Mouse (Mus musculus) forelimb bud, embryonic 11.5 days (tissue): ENCODE measurements around the gene Kcnk6.
A peak's percentile ranks its signal among the peaks of the same experiment; 100 is the strongest.

ENCODE experiments used
- DNase-seq: peaks from one replicate; pipeline ENCODE4 v3.0.0-alpha.2; 2012; ENCODE audit warnings: low read depth, low spot score

Gene Kcnk6

DNA sequence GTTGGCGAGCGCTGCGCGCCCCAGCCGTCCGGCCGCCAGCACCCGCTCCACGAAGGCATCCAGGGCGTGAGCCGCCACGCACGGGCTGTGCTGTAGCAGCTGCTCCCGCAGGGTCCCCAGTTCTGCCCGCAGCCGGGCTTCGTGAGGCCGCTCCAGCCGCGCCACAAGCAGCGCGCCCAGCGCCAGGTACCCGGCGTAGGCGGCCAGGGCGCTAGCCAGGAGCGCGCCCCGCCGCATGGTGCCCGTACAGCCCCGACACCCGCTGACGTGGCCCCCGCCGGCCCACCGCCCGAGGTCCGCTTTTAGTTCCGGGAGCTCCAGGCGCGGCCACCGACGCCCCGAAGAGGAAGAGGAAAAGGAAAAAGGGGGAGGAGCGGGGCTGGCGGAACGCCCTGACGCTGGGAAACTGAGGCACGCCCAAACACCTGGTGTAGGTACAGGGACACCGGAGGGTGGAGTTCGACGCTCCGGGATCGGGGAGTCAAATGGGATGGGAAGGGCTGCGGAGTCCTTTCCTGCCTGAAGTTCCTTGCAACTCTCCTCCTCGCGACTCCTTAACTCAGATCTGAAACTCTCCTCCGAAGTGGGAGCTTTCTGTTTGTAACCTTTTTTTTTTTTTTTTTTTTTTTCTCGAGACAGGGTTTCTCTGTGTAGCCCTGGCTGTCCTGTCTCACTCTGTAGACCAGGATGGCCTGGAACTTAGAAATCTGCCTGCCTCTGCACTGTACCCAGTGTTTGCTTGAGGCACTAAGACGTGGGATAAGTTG is at the start of gene Kcnk6:
TSS of gene Kcnk6 (minus strand) at position 269 of the 767 bp plus-strand sequence.
- no peak for DNase-seq

DNA sequence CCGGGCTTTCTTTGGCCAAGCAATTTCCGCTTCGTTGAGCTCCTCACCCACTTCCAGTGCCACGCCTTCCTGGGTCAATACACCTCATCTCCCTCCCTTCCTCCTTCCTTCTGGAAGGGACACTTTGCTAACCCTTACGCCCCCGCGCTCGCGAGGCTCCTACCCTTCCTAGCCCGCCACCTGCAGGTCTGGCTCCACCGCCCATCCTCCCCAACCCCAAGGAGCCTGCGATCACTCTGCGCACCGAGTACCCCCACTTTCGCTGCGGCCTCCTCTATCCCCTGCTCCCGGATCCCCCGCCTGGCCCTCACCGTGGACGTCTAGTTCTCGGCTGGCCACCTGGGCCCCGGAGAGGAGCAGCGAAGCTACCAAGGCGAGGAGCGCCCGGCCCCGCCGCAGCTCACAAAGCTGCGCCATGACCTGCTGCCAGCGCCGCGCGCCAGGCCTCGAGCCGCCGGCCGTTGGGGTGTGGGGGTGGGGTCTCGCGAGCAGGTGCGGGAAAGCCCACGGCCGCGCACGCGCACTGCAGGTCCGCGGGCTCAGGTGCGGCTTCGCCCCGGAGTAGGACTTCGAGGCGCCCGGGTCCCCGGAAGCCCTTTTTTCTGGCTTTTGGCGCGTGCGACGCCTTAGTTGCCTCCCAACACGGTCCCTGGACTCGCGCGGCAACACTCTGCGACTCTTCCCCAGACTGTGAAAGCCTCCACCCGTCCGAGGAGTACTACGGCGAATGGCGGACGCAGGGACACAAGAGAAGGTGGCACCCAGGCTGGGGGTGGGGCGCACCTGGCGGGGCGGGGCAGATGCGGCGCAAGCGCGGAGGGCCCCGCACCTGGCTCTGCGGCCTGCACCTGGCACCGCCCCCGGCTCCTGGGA is 49.1 kb upstream of the Kcnk6 start, which contains the start of gene Spint2:
TSS of gene Spint2 (minus strand) at position 712 of the 873 bp plus-strand sequence.
- DNase-seq = no peak

GRCm38 (mm10) chr7:29280801-29281200 is 48.5 kb upstream of the Kcnk6 start:
- no peak for DNase-seq

DNA sequence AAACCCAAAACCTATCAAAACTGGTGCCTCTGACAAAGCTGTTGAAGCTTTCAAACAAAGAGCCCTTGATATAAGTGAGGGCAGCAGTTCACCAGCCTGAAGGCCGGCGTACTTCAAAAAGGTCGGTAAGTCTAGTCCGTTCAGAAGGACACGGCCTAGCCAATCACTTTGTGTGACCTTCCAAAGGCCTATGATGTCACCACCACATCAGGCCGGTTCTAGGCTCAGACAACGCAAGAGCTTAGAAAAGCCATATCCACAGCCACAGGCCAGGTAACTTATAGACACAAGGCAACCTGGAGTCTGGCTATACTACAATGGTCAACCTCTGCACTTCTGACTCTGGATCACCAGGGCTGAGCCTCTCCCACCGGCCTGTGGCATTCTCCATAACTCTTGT is 47.6 kb upstream of the Kcnk6 start:
- no peak for DNase-seq

- no peak for DNase-seq
Measured at GRCm38 (mm10) chr7:29279261-29279660, 46.9 kb upstream of the Kcnk6 start.

- DNase-seq = no peak
Measured at GRCm38 (mm10) chr7:29277510-29277909, 45.2 kb upstream of the Kcnk6 start.

- no peak for DNase-seq
Measured at GRCm38 (mm10) chr7:29276715-29277114, 44.4 kb upstream of the Kcnk6 start.

GRCm38 (mm10) chr7:29271687-29272465 is 39.6 kb upstream of the Kcnk6 start:
- no peak for DNase-seq

DNA sequence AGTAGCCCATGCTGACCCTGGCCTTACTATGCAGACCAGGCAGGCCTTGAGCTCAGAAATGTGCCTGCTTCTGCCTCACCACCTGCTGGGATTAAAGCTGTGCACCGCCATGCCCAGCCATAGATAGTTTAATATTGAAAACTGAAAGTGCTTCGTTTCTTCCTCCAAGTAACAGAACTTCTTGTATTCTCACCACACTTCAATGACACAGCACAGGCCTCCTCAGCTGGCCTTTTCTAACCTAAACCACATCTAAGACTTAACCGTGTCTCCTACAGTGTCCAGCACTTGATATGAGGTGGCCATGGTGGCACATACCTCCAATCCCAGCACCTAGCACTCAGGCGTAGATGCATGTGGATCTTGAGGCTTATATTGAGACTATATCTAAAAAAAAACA is 38.1 kb upstream of the Kcnk6 start:
- no peak for DNase-seq

- no peak for DNase-seq
Measured at GRCm38 (mm10) chr7:29266931-29267330, 34.6 kb upstream of the Kcnk6 start.

GRCm38 (mm10) chr7:29265636-29266035 is 33.3 kb upstream of the Kcnk6 start:
- DNase-seq = no peak

- no peak for DNase-seq
Measured at GRCm38 (mm10) chr7:29263831-29264230, 31.5 kb upstream of the Kcnk6 start.

GRCm38 (mm10) chr7:29262151-29262550 is 29.8 kb upstream of the Kcnk6 start:
- no peak for DNase-seq

DNA sequence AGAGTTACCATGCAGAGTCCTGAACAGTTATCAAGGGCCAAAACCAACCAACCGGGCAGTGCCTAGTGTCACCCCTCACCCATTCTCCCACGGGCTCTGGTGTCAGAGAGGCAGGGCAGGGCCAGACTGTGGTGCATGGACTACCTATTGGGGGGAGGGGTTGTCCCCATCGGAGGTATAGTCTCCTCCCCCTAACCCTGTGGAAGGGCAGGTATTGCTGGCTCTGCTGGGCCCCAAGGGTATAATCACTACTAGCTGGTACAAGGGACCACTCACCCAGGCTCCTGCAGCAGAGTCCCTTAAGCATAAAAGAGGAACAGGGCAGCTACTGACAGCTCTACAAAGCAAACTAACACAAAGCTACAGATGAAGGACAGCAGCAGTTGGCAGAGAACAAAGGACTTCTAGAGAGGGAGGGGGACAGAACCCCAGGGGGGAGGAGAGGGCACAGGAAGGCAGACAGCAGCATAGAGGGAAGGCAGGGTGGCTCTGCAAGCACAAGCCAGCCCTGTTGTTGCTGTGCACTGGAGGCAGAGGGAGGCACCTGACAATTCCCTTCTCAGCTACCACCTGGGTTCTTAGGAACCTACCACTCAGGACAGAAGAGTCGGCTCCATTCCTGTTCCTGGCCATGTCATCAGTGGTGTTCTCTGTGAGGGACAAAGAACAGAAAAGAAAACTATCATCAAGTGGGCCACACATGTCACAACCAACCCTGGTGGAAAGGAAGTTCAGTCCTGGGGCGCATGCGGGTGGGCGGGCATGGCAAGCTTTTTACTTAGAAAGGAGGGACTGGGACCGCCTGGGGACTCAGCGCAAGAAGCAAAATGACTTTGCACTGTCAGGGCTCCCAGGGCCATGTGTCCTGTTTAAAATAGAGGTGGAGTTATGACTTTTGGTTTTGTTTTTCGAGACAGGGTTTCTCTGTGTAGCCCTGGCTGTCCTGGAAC is 27.7 kb upstream of the Kcnk6 start:
- peak; percentile 34 for DNase-seq

DNA sequence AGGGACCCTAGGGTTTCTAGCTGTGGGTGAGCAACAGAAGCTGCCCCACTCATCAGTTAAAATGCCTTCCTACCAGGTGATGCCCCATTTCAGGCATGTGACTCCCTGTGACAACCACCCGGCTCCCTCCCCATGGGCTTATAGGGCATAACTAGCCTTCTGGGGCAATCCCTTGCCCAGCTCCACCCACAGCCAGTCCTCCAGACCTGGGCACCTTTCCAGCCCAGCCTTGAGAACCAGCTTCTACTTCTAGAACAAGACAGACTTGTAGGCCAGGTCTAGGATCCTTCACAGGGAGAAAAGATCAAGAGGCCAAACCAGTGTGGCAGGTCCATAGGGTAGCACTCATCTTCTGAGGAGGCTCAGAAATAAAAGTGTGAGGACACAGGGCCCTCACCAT is 25.1 kb upstream of the Kcnk6 start:
- no peak for DNase-seq

DNA sequence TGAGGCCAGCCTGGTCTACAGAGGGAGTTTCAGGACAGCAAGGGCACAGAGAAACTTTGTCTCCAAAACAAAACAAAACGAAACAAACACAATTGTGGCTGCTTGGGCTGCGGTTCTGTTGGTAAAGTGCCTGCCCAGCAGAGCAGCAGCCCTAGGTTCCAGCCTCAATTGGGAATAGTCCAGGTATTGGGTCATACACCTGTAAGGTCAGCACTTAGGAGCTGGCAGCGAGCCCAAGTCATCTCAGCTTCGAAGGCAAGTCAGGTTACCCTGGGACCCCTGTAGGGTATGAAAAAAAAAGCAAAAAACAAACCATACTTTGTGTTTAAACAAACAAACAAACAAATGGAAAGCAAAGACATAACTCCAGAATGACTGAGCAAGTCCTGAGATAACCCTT is 23.6 kb upstream of the Kcnk6 start:
- DNase-seq = no peak

DNA sequence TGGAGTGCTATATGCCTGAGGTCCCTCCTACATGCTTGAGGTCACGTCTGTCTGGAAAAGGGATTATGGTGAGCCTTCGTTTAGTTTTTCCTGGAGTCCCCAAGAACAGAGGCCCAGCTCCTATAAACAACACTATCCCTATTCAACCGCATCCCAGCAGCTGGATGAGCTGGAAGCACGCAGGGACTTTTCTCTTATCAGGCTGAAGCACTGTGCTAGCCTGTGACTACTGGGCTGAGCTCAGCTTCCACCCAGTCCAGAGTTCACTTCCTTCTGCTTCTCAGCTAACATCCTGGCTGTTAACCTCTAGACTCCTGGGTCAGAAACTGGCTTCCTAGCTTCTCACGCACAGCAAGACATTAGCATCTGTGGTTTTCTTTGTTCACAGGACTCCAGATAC is 21.5 kb upstream of the Kcnk6 start:
- DNase-seq = no peak

DNA sequence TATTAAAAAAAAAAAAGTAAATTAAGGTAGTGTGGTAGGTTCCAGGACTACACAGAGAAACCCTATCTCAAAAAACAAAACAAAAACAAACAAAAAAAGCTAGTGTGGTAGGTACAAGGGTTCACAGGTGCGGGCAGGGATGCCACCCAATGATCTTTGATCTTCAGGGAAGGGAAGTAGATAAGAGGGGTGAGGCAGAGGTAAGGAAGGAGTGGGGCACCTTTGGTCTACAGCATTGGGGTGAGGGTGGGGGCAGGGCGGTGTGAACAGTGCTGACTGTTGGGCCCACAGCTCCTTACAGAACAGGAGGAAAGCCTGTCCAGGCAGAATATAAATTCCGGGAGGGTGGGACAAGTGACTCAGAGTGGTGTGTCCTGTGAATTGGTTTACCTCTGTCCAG is 18.9 kb upstream of the Kcnk6 start:
- DNase-seq = no peak

- DNase-seq = no peak
Measured at GRCm38 (mm10) chr7:29248261-29248841, 16.0 kb upstream of the Kcnk6 start, which contains the start of gene 2200002D01Rik. Gene 2200002D01Rik, minus strand, starts transcription at chr7:29248466.

DNA sequence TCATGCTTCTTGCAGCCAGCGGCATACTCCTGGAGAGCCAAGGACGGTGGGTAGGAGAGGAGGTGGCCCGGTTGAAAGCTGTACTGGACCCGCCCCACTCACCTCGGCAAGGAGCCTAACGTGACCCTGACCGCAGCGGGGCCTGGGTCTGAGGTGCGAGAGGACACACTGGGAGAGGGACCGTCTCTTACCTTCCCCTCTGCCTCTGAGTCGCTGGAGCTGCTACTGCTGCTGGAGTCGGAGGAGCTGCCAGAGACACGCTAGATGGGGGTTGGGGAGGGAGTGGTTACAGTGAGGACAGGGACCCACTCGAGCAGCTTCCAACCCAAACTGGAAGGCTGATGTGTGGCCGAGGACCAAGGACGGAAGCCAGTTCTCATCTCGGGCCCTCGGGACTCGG is 15.4 kb upstream of the Kcnk6 start:
- DNase-seq = no peak
